In the genomic region with DNA sequence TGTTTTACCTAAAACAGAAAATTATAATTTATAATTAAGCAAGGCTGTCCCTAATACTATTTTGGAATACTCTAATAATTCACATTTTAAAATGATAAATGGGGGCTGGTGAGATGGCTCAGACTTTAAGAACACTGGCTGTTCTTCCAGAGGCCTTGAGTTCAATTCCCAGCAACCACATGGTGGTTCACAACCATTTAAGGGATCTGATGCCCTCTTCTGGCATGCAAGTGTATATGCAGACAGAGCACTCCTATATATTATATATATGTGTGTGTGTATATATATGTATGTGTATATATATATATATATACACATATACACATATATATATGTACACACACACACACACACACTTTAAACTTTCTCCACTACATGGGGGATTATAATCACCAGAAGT, we compare ENCODE assay signal across 23 mouse cellular contexts. TPM values are rescaled to one million over a fixed set of nuclear protein-coding genes. Genes with fewer than 3 reads are reported as not detected.
DNase-seq lines count a peak whose midpoint lies in the region; ATAC-seq and TF ChIP-seq lines count a peak whose summit lies in the region.
"Had no signal": no experiment of that assay in that cellular context is flagged by ENCODE, and none has a peak within 500 bp of the region (broad histone marks: within the 10 kb centered on the region; RNA-seq: fewer than 3 reads in every experiment).

No protein-coding gene starts in this region.

- H3K4me3 ChIP-seq in forebrain, postnatal 0 days (ENCODE audit: low read depth, low read length), result no peak overlapping the region
- no peak overlapping the region for H3K4me3 ChIP-seq in forebrain, embryonic 12.5 days (replicated peaks)
- H3K4me3 ChIP-seq in liver, embryonic 11.5 days (ENCODE audit: low read depth, low read length), result no peak overlapping the region
- no peak overlapping the region for H3K4me3 ChIP-seq in liver, embryonic 12.5 days
- H3K4me3 ChIP-seq in stomach, postnatal 0 days (ENCODE audit: low read depth, low read length), result no peak overlapping the region
- H3K4me3 ChIP-seq: embryonic facial prominence, embryonic 12.5 days; heart, embryonic 10.5 days; limb, embryonic 15.5 days; neural tube, embryonic 12.5 days had no signal

- no peak for TF ChIP-seq EP300 in stomach, postnatal 0 days (optimal IDR thresholded peaks at IDR 0.05)

- ATAC-seq in forebrain, postnatal 0 days, result no peak
- ATAC-seq in forebrain, embryonic 12.5 days (ENCODE audit: low FRiP score), result no peak
- ATAC-seq in liver, embryonic 11.5 days (replicated peaks; ENCODE audit: low FRiP score), result 0 out of 2 replicates have a peak, but pooled peaks have one; percentile 36
- no peak for ATAC-seq in liver, embryonic 12.5 days
- ATAC-seq in stomach, postnatal 0 days (ENCODE audit: low FRiP score, low TSS enrichment), result no peak
- ATAC-seq: forebrain, embryonic 16.5 days had no signal

- H3K36me3 ChIP-seq in forebrain, postnatal 0 days (ENCODE audit: insufficient read depth), result no peaks in the 10 kb centered on the region
- peaks cover 6% of the 10 kb centered on the region; the same call in 1 of the 2 replicates for H3K36me3 ChIP-seq in forebrain, embryonic 12.5 days (replicated peaks)
- no peaks in the 10 kb centered on the region for H3K36me3 ChIP-seq in liver, embryonic 11.5 days (ENCODE audit: control insufficient read depth, insufficient read depth, low read length)
- peaks cover 18% of the 10 kb centered on the region for H3K36me3 ChIP-seq in liver, embryonic 12.5 days
- no peaks in the 10 kb centered on the region; the same call in 1 of the 2 replicates for H3K36me3 ChIP-seq in stomach, postnatal 0 days (ENCODE audit: control insufficient read depth, insufficient read depth, low read length)
- H3K36me3 ChIP-seq: embryonic facial prominence, embryonic 12.5 days; limb, embryonic 15.5 days; neural tube, embryonic 12.5 days had no signal

- no peaks in the 10 kb centered on the region for H3K9me3 ChIP-seq in forebrain, postnatal 0 days (ENCODE audit: low read length)
- 0 out of 2 replicates have a peak, but pooled peaks cover 5% of the 10 kb centered on the region for H3K9me3 ChIP-seq in forebrain, embryonic 12.5 days
- no peaks in the 10 kb centered on the region for H3K9me3 ChIP-seq in liver, embryonic 11.5 days (ENCODE audit: control insufficient read depth, low read length)
- H3K9me3 ChIP-seq in liver, embryonic 12.5 days (replicated peaks), result 0 out of 2 replicates have a peak, but pooled peaks cover 4% of the 10 kb centered on the region
- no peaks in the 10 kb centered on the region for H3K9me3 ChIP-seq in stomach, postnatal 0 days (ENCODE audit: control insufficient read depth, low read length)
- H3K9me3 ChIP-seq: embryonic facial prominence, embryonic 12.5 days; heart, embryonic 10.5 days; limb, embryonic 15.5 days; neural tube, embryonic 12.5 days had no signal

- H3K27me3 ChIP-seq in forebrain, postnatal 0 days (ENCODE audit: insufficient read depth, low read length), result no peaks in the 10 kb centered on the region
- H3K27me3 ChIP-seq in forebrain, embryonic 12.5 days, result no peaks in the 10 kb centered on the region
- no peaks in the 10 kb centered on the region for H3K27me3 ChIP-seq in liver, embryonic 11.5 days (replicated peaks; ENCODE audit: control insufficient read depth, insufficient read depth, low read length)
- no peaks in the 10 kb centered on the region for H3K27me3 ChIP-seq in liver, embryonic 12.5 days (replicated peaks)
- no peaks in the 10 kb centered on the region for H3K27me3 ChIP-seq in stomach, postnatal 0 days (ENCODE audit: control insufficient read depth, insufficient read depth, low read length)
- H3K27me3 ChIP-seq: embryonic facial prominence, embryonic 12.5 days; limb, embryonic 15.5 days; neural tube, embryonic 12.5 days had no signal

- no peak overlapping the region for H3K27ac ChIP-seq in forebrain, postnatal 0 days (ENCODE audit: low read depth, low read length)
- no peak overlapping the region for H3K27ac ChIP-seq in forebrain, embryonic 12.5 days
- H3K27ac ChIP-seq in liver, embryonic 11.5 days (ENCODE audit: low read depth, low read length), result no peak overlapping the region
- H3K27ac ChIP-seq in liver, embryonic 12.5 days, result no peak overlapping the region
- H3K27ac ChIP-seq in stomach, postnatal 0 days (replicated peaks), result no peak overlapping the region
- H3K27ac ChIP-seq: embryonic facial prominence, embryonic 12.5 days; heart, embryonic 10.5 days; hindbrain, embryonic 14.5 days; limb, embryonic 15.5 days; neural tube, embryonic 12.5 days had no signal

- no peak overlapping the region for H3K9ac ChIP-seq in forebrain, postnatal 0 days
- H3K9ac ChIP-seq in forebrain, embryonic 12.5 days, result no peak overlapping the region
- H3K9ac ChIP-seq in liver, embryonic 11.5 days (ENCODE audit: low read depth, low read length), result no peak overlapping the region
- H3K9ac ChIP-seq in liver, embryonic 12.5 days, result no peak overlapping the region
- no peak overlapping the region for H3K9ac ChIP-seq in stomach, postnatal 0 days (ENCODE audit: low read length)
- H3K9ac ChIP-seq: embryonic facial prominence, embryonic 12.5 days; hindbrain, embryonic 14.5 days; limb, embryonic 15.5 days; neural tube, embryonic 12.5 days had no signal

- no peaks in the 10 kb centered on the region for H3K4me1 ChIP-seq in forebrain, postnatal 0 days (ENCODE audit: insufficient read depth)
- H3K4me1 ChIP-seq in forebrain, embryonic 12.5 days, result 0 out of 2 replicates have a peak, but pooled peaks cover 3% of the 10 kb centered on the region
- no peaks in the 10 kb centered on the region for H3K4me1 ChIP-seq in liver, embryonic 11.5 days (replicated peaks; ENCODE audit: control insufficient read depth, insufficient read depth, low read length)
- H3K4me1 ChIP-seq in liver, embryonic 12.5 days, result peaks cover 29% of the 10 kb centered on the region
- no peaks in the 10 kb centered on the region; the same call in 1 of the 2 replicates for H3K4me1 ChIP-seq in stomach, postnatal 0 days (replicated peaks; ENCODE audit: control insufficient read depth, insufficient read depth)
- H3K4me1 ChIP-seq: neural tube, embryonic 12.5 days had no signal

- no peak for DNase-seq in forebrain, postnatal 0 days
- DNase-seq in liver, embryonic 11.5 days (ENCODE audit: low spot score), result no peak
- DNase-seq in R1 (ENCODE audit: low read depth, low spot score), result peak; percentile 56
- DNase-seq in stomach, postnatal 0 days (ENCODE audit: low spot score), result no peak
- DNase-seq in cerebellum, adult 11-12 months, result no peak
- DNase-seq in ovary, postnatal 36 days (ENCODE audit: low spot score), result no peak
- DNase-seq: adrenal gland, postnatal 36 days; cerebellum, adult 8-10 months; gastrocnemius, postnatal 14 days; heart, postnatal 14 days; kidney, adult 2 months; kidney, postnatal 36 days; lung, postnatal 10 days; right cerebral cortex, postnatal 14 days; thymus, postnatal 14 days had no signal

- TF ChIP-seq CTCF in forebrain, postnatal 0 days (IDR thresholded peaks at IDR 0.05; ENCODE audit: low read depth), result 0 out of 2 replicates have a peak, but pooled peaks have one; percentile 3
- TF ChIP-seq CTCF in stomach, postnatal 0 days (IDR thresholded peaks at IDR 0.05; ENCODE audit: low read depth), result peak; percentile 29

- H3K4me2 ChIP-seq in forebrain, postnatal 0 days (ENCODE audit: low read depth), result no peak overlapping the region
- no peak overlapping the region for H3K4me2 ChIP-seq in forebrain, embryonic 12.5 days
- no peak overlapping the region for H3K4me2 ChIP-seq in liver, embryonic 11.5 days
- no peak overlapping the region for H3K4me2 ChIP-seq in liver, embryonic 12.5 days
- no peak overlapping the region for H3K4me2 ChIP-seq in stomach, postnatal 0 days (replicated peaks; ENCODE audit: low read depth)
- H3K4me2 ChIP-seq: embryonic facial prominence, embryonic 12.5 days; hindbrain, embryonic 14.5 days; limb, embryonic 15.5 days; neural tube, embryonic 12.5 days had no signal

RNA-seq across cellular contexts. Expression of gene Rictor, which starts 15.2 kb away (rescaled TPM):
- 30.6 and 42.0 TPM in 2 replicates for total RNA-seq in forebrain, postnatal 0 days (2014; rRNA removed)
- 20.2 and 32.9 TPM in 2 replicates for polyA plus RNA-seq in forebrain, postnatal 0 days (2015; fragmentation: Nextera tagmentation; extraction: Ambion mirVana)
- polyA plus RNA-seq in forebrain, embryonic 12.5 days (2016; fragmentation: Nextera tagmentation; extraction: Ambion mirVana), result 50.4 and 54.3 TPM in 2 replicates
- polyA plus RNA-seq in liver, embryonic 11.5 days (2014; fragmentation: Nextera tagmentation; extraction: Ambion mirVana), result 31.6 and 33.3 TPM in 2 replicates
- polyA plus RNA-seq in liver, embryonic 12.5 days (2016; fragmentation: Nextera tagmentation; extraction: Ambion mirVana), result 25.0 and 25.9 TPM in 2 replicates
- polyA plus RNA-seq in stomach, postnatal 0 days (2015; fragmentation: Nextera tagmentation; extraction: Ambion mirVana), result 17.1 and 18.1 TPM in 2 replicates
